Mouse (Mus musculus) CD4-positive, CD25-positive, alpha-beta regulatory T cell, adult 4 months (primary cell): ENCODE results near the gene Ttc3. TPM values are rescaled to one million over a fixed set of nuclear protein-coding genes. Genes with fewer than 3 reads are reported as not detected.
A peak's percentile ranks its signal among the peaks of the same experiment; 100 is the strongest.
"Not testable (repeated sequence)": the region's sequence is repeated elsewhere in the genome, so short reads cannot be mapped to it uniquely, and the experiment has no call there.

Experiments used
- ATAC-seq: one replicate; pipeline ENCODE4 v1.8.0; 2017
- polyA plus RNA-seq, 2 experiments: library from polyadenylated mRNA; unstranded; fragments of 100-300 nt; shearing (Covaris generic); gene quantifications; one replicate each; pipeline ENCODE4 v1.2.1; 2017

The Ttc3 gene
- polyA plus RNA-seq, 2 experiments from 2014 or later, result 64.7 to 82.6 TPM

GRCm38 (mm10) chr16:94435495-94436234 is 65.2 kb downstream of the Ttc3 start:
- ATAC-seq, result no peak

- ATAC-seq, result no peak
Observed at GRCm38 (mm10) chr16:94436801-94437200, 66.4 kb downstream of the Ttc3 start.

GRCm38 (mm10) chr16:94441361-94441760 is 70.9 kb downstream of the Ttc3 start:
- no peak for ATAC-seq

- peak; percentile 47 for ATAC-seq
Observed at GRCm38 (mm10) chr16:94449151-94449550, 78.7 kb downstream of the Ttc3 start.

- ATAC-seq, result no peak
Observed at GRCm38 (mm10) chr16:94449632-94450031, 79.2 kb downstream of the Ttc3 start.

- no peak for ATAC-seq
Observed at GRCm38 (mm10) chr16:94451545-94452488, 81.4 kb downstream of the Ttc3 start.

- ATAC-seq, result no peak
Observed at GRCm38 (mm10) chr16:94452768-94453167, 82.3 kb downstream of the Ttc3 start.

GRCm38 (mm10) chr16:94454146-94454545 is 83.7 kb downstream of the Ttc3 start:
- no peak for ATAC-seq

GRCm38 (mm10) chr16:94464067-94464466 is 93.6 kb downstream of the Ttc3 start:
- ATAC-seq, result no peak

GRCm38 (mm10) chr16:94465900-94466299 is 95.5 kb downstream of the Ttc3 start:
- ATAC-seq, result no peak

GRCm38 (mm10) chr16:94466317-94466716 is 95.9 kb downstream of the Ttc3 start:
- ATAC-seq, result not testable (repeated sequence)

GRCm38 (mm10) chr16:94467337-94468055 is 97.1 kb downstream of the Ttc3 start:
- no peak for ATAC-seq

GRCm38 (mm10) chr16:94468391-94468790 is 98.0 kb downstream of the Ttc3 start:
- ATAC-seq, result no peak

- ATAC-seq, result no peak
Observed at GRCm38 (mm10) chr16:94472515-94472951, 102.1 kb downstream of the Ttc3 start.

- ATAC-seq, result no peak
Observed at GRCm38 (mm10) chr16:94473086-94473822, 102.8 kb downstream of the Ttc3 start.

- ATAC-seq, result peak; percentile 85
Observed at GRCm38 (mm10) chr16:94484752-94485535, 114.5 kb downstream of the Ttc3 start.

GRCm38 (mm10) chr16:94487341-94487740 is 116.9 kb downstream of the Ttc3 start:
- ATAC-seq, result no peak

- ATAC-seq, result no peak
Observed at GRCm38 (mm10) chr16:94489326-94489725, 118.9 kb downstream of the Ttc3 start.

- ATAC-seq, result not testable (repeated sequence)
Observed at GRCm38 (mm10) chr16:94497176-94497575, 126.8 kb downstream of the Ttc3 start.

- ATAC-seq, result no peak
Observed at GRCm38 (mm10) chr16:94497911-94498310, 127.5 kb downstream of the Ttc3 start.

GRCm38 (mm10) chr16:94504192-94504591 is 133.8 kb downstream of the Ttc3 start:
- ATAC-seq, result no peak
